10 mouse cellular contexts compared by ENCODE assay signal in the genomic region with DNA sequence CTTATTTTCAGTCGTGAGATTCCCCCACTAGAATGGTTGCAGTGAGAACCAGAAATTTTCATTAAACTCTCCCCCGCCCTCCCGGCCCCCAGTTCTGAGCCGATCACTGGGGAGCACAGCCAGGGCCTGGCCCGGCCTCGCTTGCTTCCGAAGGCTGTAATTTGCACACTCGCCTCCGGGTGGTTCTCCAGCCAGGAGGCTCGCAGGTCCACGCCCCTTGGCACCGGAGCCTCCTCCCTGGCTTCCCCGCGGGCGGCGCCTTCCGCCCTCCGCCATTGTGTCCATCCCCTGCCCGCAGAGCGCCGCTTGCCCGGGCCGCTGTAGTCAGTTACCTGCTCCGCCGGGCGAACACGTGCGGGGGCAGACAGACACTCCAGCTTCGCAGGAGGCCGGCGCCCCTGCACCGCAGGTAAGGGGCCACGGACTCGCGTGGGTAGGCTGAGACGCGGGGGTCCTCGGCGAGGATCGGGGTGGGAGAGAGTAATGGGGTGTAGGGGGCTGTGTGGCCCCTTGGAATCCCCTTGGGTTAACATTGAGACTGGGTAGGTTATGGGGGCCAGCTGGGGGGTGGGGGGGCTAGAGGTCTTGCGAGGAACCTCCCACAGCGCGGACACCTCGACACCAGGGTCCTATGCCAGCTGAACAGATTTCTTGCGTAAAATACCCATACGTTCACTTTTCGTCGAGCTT. TPM values are rescaled to one million over a fixed set of nuclear protein-coding genes. Genes with fewer than 3 reads are reported as not detected.
DNase-seq lines count a peak whose midpoint lies in the region; ATAC-seq and TF ChIP-seq lines count a peak whose summit lies in the region.
"Not testable (repeated sequence)": the region's sequence is repeated elsewhere in the genome, so short reads cannot be mapped to it uniquely, and the experiment has no call there.
"Had no signal": no experiment of that assay in that cellular context is flagged by ENCODE, and none has a peak within 500 bp of the region (broad histone marks: within the 10 kb centered on the region; RNA-seq: fewer than 3 reads in every experiment).

Gene Raet1e (plus strand): TSS at position 260 of the 690 bp plus-strand sequence.
Gene H60b (plus strand): TSS at position 277 of the 690 bp plus-strand sequence.

- not testable (repeated sequence) for H3K9me3 ChIP-seq in forebrain, embryonic 11.5 days (ENCODE audit: control insufficient read depth, low read length); heart, postnatal 0 days (replicated peaks; ENCODE audit: control insufficient read depth, low read length); liver, embryonic 12.5 days (replicated peaks); midbrain, embryonic 10.5 days (replicated peaks)

- H3K36me3 ChIP-seq in forebrain, embryonic 11.5 days (ENCODE audit: control insufficient read depth, insufficient read depth, low read length); heart, postnatal 0 days (replicated peaks; ENCODE audit: control insufficient read depth, insufficient read depth, low read length); liver, embryonic 12.5 days; midbrain, embryonic 10.5 days: not testable (repeated sequence)

- not testable (repeated sequence) for H3K27ac ChIP-seq in forebrain, embryonic 11.5 days (ENCODE audit: low read depth, low read length); heart, postnatal 0 days (ENCODE audit: low read depth); liver, embryonic 12.5 days
- H3K27ac ChIP-seq in midbrain, embryonic 10.5 days (replicated peaks), result peak within 1 kb of the TSS; percentile 71

- WGBS in forebrain, embryonic 11.5 days, result under 1% methylated on average over 48 of the region's 48 CpGs
- WGBS in heart, postnatal 0 days, result 2% methylated on average over 48 of the region's 48 CpGs
- WGBS in liver, embryonic 12.5 days (ENCODE audit: insufficient replicate concordance), result 2% methylated on average over 43 of the region's 48 CpGs
- under 1% methylated on average over 48 of the region's 48 CpGs for WGBS in midbrain, embryonic 10.5 days

- TF ChIP-seq CTCF in heart, postnatal 0 days (IDR thresholded peaks at IDR 0.05; ENCODE audit: low read depth), result peak; percentile 35; the same call in 1 of the 2 replicates

- peak; percentile 29 for DNase-seq in 3T3-L1 (ENCODE audit: low read depth, low spot score)
- peak; percentile 79 for DNase-seq in adrenal gland, postnatal 25 days
- DNase-seq in forebrain, embryonic 11.5 days (ENCODE audit: low spot score), result peak; percentile 81
- not testable (repeated sequence) for DNase-seq in heart, postnatal 0 days (ENCODE audit: low spot score)
- DNase-seq in kidney, adult 8-10 months, result peak; percentile 54 to 76
- DNase-seq in midbrain, embryonic 10.5 days (ENCODE audit: low spot score), result peak; percentile 76
- DNase-seq in retina, postnatal 1 day, result peak; percentile 79

- not testable (repeated sequence) for H3K9ac ChIP-seq in forebrain, embryonic 11.5 days (ENCODE audit: low read length); heart, postnatal 0 days (replicated peaks; ENCODE audit: low read depth, low read length); liver, embryonic 12.5 days

- peaks cover 46% of the 10 kb centered on the region for H3K27me3 ChIP-seq in forebrain, embryonic 11.5 days (ENCODE audit: control insufficient read depth, insufficient read depth, low read length)
- peaks cover 76% of the 10 kb centered on the region for H3K27me3 ChIP-seq in heart, postnatal 0 days (ENCODE audit: control insufficient read depth, insufficient read depth, low read length)
- peaks cover 73% of the 10 kb centered on the region for H3K27me3 ChIP-seq in liver, embryonic 12.5 days (replicated peaks)
- peaks cover 98% of the 10 kb centered on the region for H3K27me3 ChIP-seq in midbrain, embryonic 10.5 days (ENCODE audit: low read depth, poor library complexity, severe bottlenecking)

- H3K4me1 ChIP-seq in forebrain, embryonic 11.5 days (replicated peaks; ENCODE audit: control insufficient read depth, insufficient read depth, low read length); heart, postnatal 0 days (ENCODE audit: control insufficient read depth, insufficient read depth); liver, embryonic 12.5 days: not testable (repeated sequence)
- peaks cover 20% of the 10 kb centered on the region for H3K4me1 ChIP-seq in midbrain, embryonic 10.5 days

- peak within 1 kb of the TSS; percentile 46 for H3K4me2 ChIP-seq in forebrain, embryonic 11.5 days (ENCODE audit: low read depth, low read length, severe bottlenecking)
- peak within 1 kb of the TSS; percentile 57 for H3K4me2 ChIP-seq in heart, postnatal 0 days (ENCODE audit: low read depth, low read length)
- H3K4me2 ChIP-seq in liver, embryonic 12.5 days, result peak within 1 kb of the TSS; percentile 55

- not testable (repeated sequence) for TF ChIP-seq EP300 in heart, postnatal 0 days (IDR thresholded peaks at IDR 0.05; ENCODE audit: low read depth)

- peak within 1 kb of the TSS; percentile 29 for H3K4me3 ChIP-seq in forebrain, embryonic 11.5 days (ENCODE audit: low read depth, low read length)
- H3K4me3 ChIP-seq in heart, postnatal 0 days (ENCODE audit: low read depth, low read length), result peak within 1 kb of the TSS; percentile 46
- peak within 1 kb of the TSS; percentile 37 for H3K4me3 ChIP-seq in liver, embryonic 12.5 days
- H3K4me3 ChIP-seq in midbrain, embryonic 10.5 days, result peak within 1 kb of the TSS; percentile 58

- peak; percentile 67 for ATAC-seq in forebrain, embryonic 11.5 days (replicated peaks; ENCODE audit: low FRiP score)
- peak; percentile 85 for ATAC-seq in heart, postnatal 0 days (ENCODE audit: insufficient read depth, low read depth)
- ATAC-seq in liver, embryonic 12.5 days, result not testable (repeated sequence)

RNA-seq across cellular contexts. Expression of gene Raet1e, which starts in this region (rescaled TPM):
- total RNA-seq in adrenal gland, postnatal 25 days (2021), result 1.2 and 1.6 TPM in 2 replicates
- polyA plus RNA-seq in forebrain, embryonic 11.5 days (2014; fragmentation: Nextera tagmentation; extraction: Ambion mirVana), result 9.0 and 9.1 TPM in 2 replicates
- total RNA-seq in heart, postnatal 0 days (2014; rRNA removed; ENCODE audit: low replicate concordance), result 1.3 TPM in 1 of 2 replicates, not detected in the other
- 0.85 and 1.1 TPM in 2 replicates for polyA plus RNA-seq in heart, postnatal 0 days (2015; fragmentation: Nextera tagmentation; extraction: Ambion mirVana)
- polyA plus RNA-seq in liver, embryonic 12.5 days (2016; fragmentation: Nextera tagmentation; extraction: Ambion mirVana), result 1.2 and 1.3 TPM in 2 replicates
- polyA plus RNA-seq in midbrain, embryonic 10.5 days (2016; fragmentation: Nextera tagmentation; extraction: Ambion mirVana), result 18.3 and 21.8 TPM in 2 replicates
- total RNA-seq: left cerebral cortex, postnatal 25 days had no signal

RNA-seq across cellular contexts. Expression of gene H60b, which starts in this region (rescaled TPM):
- total RNA-seq in adrenal gland, postnatal 25 days (2021), result 0.82 TPM in 1 of 2 replicates, not detected in the other
- polyA plus RNA-seq in forebrain, embryonic 11.5 days (2014; fragmentation: Nextera tagmentation; extraction: Ambion mirVana), result 0.17 and 0.44 TPM in 2 replicates
- not detected in 2 replicates for total RNA-seq in heart, postnatal 0 days (2014; rRNA removed; ENCODE audit: low replicate concordance)
- polyA plus RNA-seq in heart, postnatal 0 days (2015; fragmentation: Nextera tagmentation; extraction: Ambion mirVana), result 0.36 and 0.37 TPM in 2 replicates
- polyA plus RNA-seq in liver, embryonic 12.5 days (2016; fragmentation: Nextera tagmentation; extraction: Ambion mirVana), result 0.16 and 0.30 TPM in 2 replicates
- polyA plus RNA-seq in midbrain, embryonic 10.5 days (2016; fragmentation: Nextera tagmentation; extraction: Ambion mirVana), result 1.3 and 1.5 TPM in 2 replicates
- total RNA-seq: gastrocnemius, adult 8-10 months; left cerebral cortex, postnatal 25 days had no signal
